Mouse (Mus musculus) ES-E14 (cell line): ENCODE measurements at regions not wholly inside any gene's neighbourhood (a gene's known extent, or its start where the extent isn't known, plus 50 kb on each side); places are given as distances from the start of the nearest gene placed in this dataset.

Experiments
- DNase-seq: peaks from one replicate; pipeline ENCODE4 v3.0.0-alpha.2; 2013; ENCODE audit warnings: low read depth, low spot score
- H3K27ac ChIP-seq: 2 replicates; pipeline ENCODE4 v1.5.1; 2012; ENCODE audit warnings: low read depth, mild to moderate bottlenecking, low read length, moderate library complexity, mixed read lengths; ENCODE audit not compliant: poor library complexity, insufficient read depth, severe bottlenecking
- H3K36me3 ChIP-seq: 2 replicates; pipeline ENCODE4 v1.6.1; 2012; ENCODE audit warnings: mild to moderate bottlenecking, low read length, moderate library complexity, mixed read lengths; ENCODE audit not compliant: control insufficient read depth, poor library complexity, insufficient read depth, severe bottlenecking
- H3K4me1 ChIP-seq, 2 experiments: fragments of 150-350 bp in 1 of 2; sonication (generic) in 1 of 2; 2 replicates each; pipeline ENCODE4 v1.6.1; 2012; ENCODE audit warnings: low read length in 2 of 2, mild to moderate bottlenecking in 1 of 2, mixed read lengths in 1 of 2; ENCODE audit not compliant: control insufficient read depth in 2 of 2, insufficient read depth in 2 of 2, poor library complexity in 1 of 2
- H3K4me3 ChIP-seq, 2 experiments: fragments of 150-350 bp in 1 of 2; sonication (generic) in 1 of 2; 2 replicates each; pipeline ENCODE4 v1.5.1; 2012; ENCODE audit warnings: low read length in 2 of 2, low read depth in 1 of 2, mild to moderate bottlenecking in 1 of 2, mixed read lengths in 1 of 2; ENCODE audit not compliant: insufficient read depth in 1 of 2, poor library complexity in 1 of 2, severe bottlenecking in 1 of 2
- H3K9ac ChIP-seq: 2 replicates; pipeline ENCODE4 v1.6.1; 2012; ENCODE audit warnings: low read depth, mild to moderate bottlenecking, low read length, mixed read lengths; ENCODE audit not compliant: poor library complexity, insufficient read depth, severe bottlenecking
- H3K9me3 ChIP-seq: fragments of 150-350 bp; sonication (generic); 2 replicates; pipeline ENCODE4 v1.6.1; 2012; ENCODE audit warnings: low read depth, mild to moderate bottlenecking, low read length; ENCODE audit not compliant: control insufficient read depth, insufficient read depth
- CHD2 ChIP-seq: IDR thresholded peaks from 2 replicates; pipeline ENCODE4 v1.6.1; 2014; ENCODE audit warnings: mild to moderate bottlenecking, low read depth, low read length, inconsistent platforms
- HCFC1 ChIP-seq: IDR thresholded peaks from 2 replicates; pipeline ENCODE4 v1.6.1; 2012; ENCODE audit warnings: low read length, inconsistent platforms, borderline replicate concordance; ENCODE audit not compliant: insufficient read depth
- MAFK ChIP-seq: IDR thresholded peaks from 2 replicates; pipeline ENCODE4 v1.6.1; 2014; ENCODE audit warnings: mild to moderate bottlenecking, low read depth, low read length, inconsistent platforms; ENCODE audit not compliant: insufficient read depth
- ZC3H11A ChIP-seq: IDR thresholded peaks from 2 replicates; pipeline ENCODE4 v1.6.1; 2012; ENCODE audit warnings: low read depth, mild to moderate bottlenecking, inconsistent platforms, low read length, borderline replicate concordance
- ZNF384 ChIP-seq: IDR thresholded peaks from 2 replicates; pipeline ENCODE4 v1.6.1; 2012; ENCODE audit warnings: low read depth, low read length, inconsistent platforms
- in situ Hi-C, 2 experiments: fragments of 600-800 bp; cut with MboI; formaldehyde crosslinking; loops; one replicate each; pipeline ENCODE4 v1.15.1; 2025; ENCODE audit warnings: low sequenced_read_pairs in 2 of 2, inconsistent platforms in 1 of 2; ENCODE audit not compliant: unreplicated experiment in 2 of 2

GRCm38 (mm10) chr3:149246935-149247625 lies 256.7 kb upstream of the Adgrl2 start:
- no peaks in the 10 kb centered on the region for H3K36me3 ChIP-seq
- TF ChIP-seq HCFC1: no peak
- 0 out of 2 replicates have a peak, but pooled peaks have one; percentile 5 for TF ChIP-seq MAFK
- H3K27ac ChIP-seq: no peak overlapping the region
- in situ Hi-C loops: no loop called here
- H3K4me3 ChIP-seq: no peak overlapping the region
- H3K9me3 ChIP-seq: no peaks in the 10 kb centered on the region
- DNase-seq: no peak
- H3K9ac ChIP-seq: no peak overlapping the region
- H3K4me1 ChIP-seq: no peaks in the 10 kb centered on the region

- no peak for TF ChIP-seq ZC3H11A
- TF ChIP-seq MAFK: no peak
- no peak for TF ChIP-seq ZNF384
- no peak for TF ChIP-seq HCFC1
- no peak for TF ChIP-seq CHD2
- no peaks in the 10 kb centered on the region; a peak in 1 of 4 replicates for H3K4me1 ChIP-seq
- H3K4me3 ChIP-seq: no peak overlapping the region
- H3K27ac ChIP-seq: no peak overlapping the region
- no peaks in the 10 kb centered on the region for H3K9me3 ChIP-seq
- no peak overlapping the region for H3K9ac ChIP-seq
- H3K36me3 ChIP-seq: no peaks in the 10 kb centered on the region; the same call in 1 of the 2 replicates
- in situ Hi-C loops: no loop called here
- DNase-seq: no peak
These were observed 249.3 kb upstream of the Adgrl2 start for GRCm38 (mm10) chr3:149239664-149240063.

- H3K4me1 ChIP-seq: no peaks in the 10 kb centered on the region; a peak in 1 of 4 replicates
- in situ Hi-C loops: no loop called here
- DNase-seq: no peak
- no peak overlapping the region for H3K9ac ChIP-seq
- H3K9me3 ChIP-seq: no peaks in the 10 kb centered on the region
- no peak for TF ChIP-seq ZC3H11A
- no peak for TF ChIP-seq CHD2
- no peak for TF ChIP-seq ZNF384
- TF ChIP-seq HCFC1: no peak
- TF ChIP-seq MAFK: no peak
- H3K4me3 ChIP-seq: no peak overlapping the region
- no peak overlapping the region for H3K27ac ChIP-seq
- no peaks in the 10 kb centered on the region; the same call in 1 of the 2 replicates for H3K36me3 ChIP-seq
These were observed 247.7 kb upstream of the Adgrl2 start for GRCm38 (mm10) chr3:149238076-149238475.

- no peak overlapping the region for H3K27ac ChIP-seq
- H3K4me3 ChIP-seq: no peak overlapping the region
These were observed 244.8 kb upstream of the Adgrl2 start for GRCm38 (mm10) chr3:149235183-149235582.

More at GRCm38 (mm10) chr3:149235183-149235582, 244.8 kb upstream of the Adgrl2 start:
- no peak for DNase-seq
- no peak for TF ChIP-seq HCFC1
- TF ChIP-seq ZC3H11A: no peak
- TF ChIP-seq ZNF384: no peak
- TF ChIP-seq CHD2: no peak
- no peak for TF ChIP-seq MAFK
- H3K4me1 ChIP-seq: no peaks in the 10 kb centered on the region; a peak in 1 of 4 replicates
- in situ Hi-C loops: no loop called here
- no peaks in the 10 kb centered on the region for H3K9me3 ChIP-seq
- no peaks in the 10 kb centered on the region for H3K36me3 ChIP-seq
- no peak overlapping the region for H3K9ac ChIP-seq
